Mouse (Mus musculus) testis, adult 2 months (tissue): ENCODE data around the gene Gpt2. TPM values are rescaled to one million over a fixed set of nuclear protein-coding genes. Genes with fewer than 3 reads are reported as not detected.

Experiments
- H3K27ac ChIP-seq: fragments of 200-500 bp; 2 replicates; pipeline ENCODE4 v1.5.1; 2012; ENCODE audit warnings: low read depth, low read length; ENCODE audit not compliant: control insufficient read depth, insufficient read depth
- H3K27me3 ChIP-seq: fragments of 200-500 bp; 2 replicates; pipeline ENCODE4 v1.6.1; 2012; ENCODE audit warnings: mild to moderate bottlenecking, low read length, moderate library complexity; ENCODE audit not compliant: control insufficient read depth, insufficient read depth
- H3K36me3 ChIP-seq: fragments of 200-500 bp; 2 replicates; pipeline ENCODE4 v1.6.1; 2012; ENCODE audit warnings: mild to moderate bottlenecking, low read length; ENCODE audit not compliant: control insufficient read depth, insufficient read depth
- H3K4me1 ChIP-seq: fragments of 200-500 bp; 2 replicates; pipeline ENCODE4 v1.6.1; 2012; ENCODE audit warnings: low read length; ENCODE audit not compliant: control insufficient read depth, insufficient read depth
- H3K4me3 ChIP-seq: fragments of 200-500 bp; 2 replicates; pipeline ENCODE4 v1.5.1; 2012; ENCODE audit warnings: low read depth, mild to moderate bottlenecking, low read length, moderate library complexity, mixed read lengths; ENCODE audit not compliant: control insufficient read depth
- CTCF ChIP-seq: fragments of 200-500 bp; IDR thresholded peaks from 2 replicates; pipeline ENCODE4 v1.5.1; 2012; ENCODE audit warnings: low read depth, mild to moderate bottlenecking, inconsistent platforms, low read length, moderate library complexity; ENCODE audit not compliant: control insufficient read depth, insufficient read depth, insufficient replicate concordance
- POLR2A ChIP-seq: fragments of 200-500 bp; IDR thresholded peaks from 2 replicates; pipeline ENCODE4 v1.6.1; 2012; ENCODE audit warnings: low read depth, mild to moderate bottlenecking, inconsistent platforms, low read length, moderate library complexity; ENCODE audit not compliant: control insufficient read depth
- polyA plus RNA-seq: library from polyadenylated mRNA; depleted of rRNA; stranded (reverse); fragments of >200 nt; gene quantifications from 2 replicates; pipeline ENCODE4 v1.2.3, GENCODE M21; 2012

Gene Gpt2
- polyA plus RNA-seq, 1 experiment, result 15.6 TPM

- no peak for TF ChIP-seq POLR2A
- no peak for TF ChIP-seq CTCF
- no peaks in the 10 kb centered on the region for H3K4me1 ChIP-seq
- no peak overlapping the region for H3K27ac ChIP-seq
- H3K4me3 ChIP-seq, result no peak overlapping the region
- H3K27me3 ChIP-seq, result no peaks in the 10 kb centered on the region
- H3K36me3 ChIP-seq, result no peaks in the 10 kb centered on the region
These were observed 8.1 kb downstream of the Gpt2 start for GRCm38 (mm10) chr8:85500460-85500859.

DNA sequence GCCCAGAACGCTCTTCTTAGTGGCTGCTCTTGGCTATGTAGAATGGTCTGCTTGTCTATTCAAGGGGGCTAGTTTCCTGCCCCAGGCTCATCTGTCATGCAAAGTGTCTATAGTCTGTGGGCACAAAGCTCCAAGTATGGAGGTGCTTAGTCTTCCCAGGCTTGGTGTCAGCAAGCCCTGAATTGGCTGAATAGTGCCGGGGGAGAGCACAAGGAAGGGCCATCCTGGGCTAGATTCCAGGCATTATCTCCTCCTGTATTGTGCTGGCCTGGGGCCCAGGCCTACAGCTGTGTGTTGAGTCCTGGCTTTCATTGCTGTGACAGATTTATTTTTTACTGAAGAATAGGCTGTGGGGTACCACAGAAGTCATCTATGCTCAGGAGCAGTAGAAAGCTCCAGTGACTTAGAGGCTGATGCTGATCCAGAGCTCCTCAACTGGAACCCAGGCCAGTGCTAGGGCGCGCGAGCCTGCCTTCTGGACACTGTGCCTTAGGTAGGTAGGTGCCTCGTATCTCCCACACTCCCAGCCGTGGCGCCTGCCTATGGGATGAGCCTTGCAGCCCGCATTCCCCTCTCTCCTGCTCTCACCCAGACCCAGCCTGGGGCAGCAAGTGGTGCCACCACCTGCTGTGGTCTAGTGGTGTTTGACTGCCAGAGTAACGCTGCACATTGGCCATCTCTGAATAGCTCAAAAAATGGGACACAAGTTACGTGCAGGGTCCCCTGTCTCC, 8.7 kb downstream of the Gpt2 start:
- no peaks in the 10 kb centered on the region for H3K4me1 ChIP-seq
- H3K27me3 ChIP-seq, result no peaks in the 10 kb centered on the region
- H3K36me3 ChIP-seq, result no peaks in the 10 kb centered on the region
- H3K4me3 ChIP-seq, result no peak overlapping the region
- no peak overlapping the region for H3K27ac ChIP-seq
- TF ChIP-seq POLR2A (no peak), CTCF (no peak)

DNA sequence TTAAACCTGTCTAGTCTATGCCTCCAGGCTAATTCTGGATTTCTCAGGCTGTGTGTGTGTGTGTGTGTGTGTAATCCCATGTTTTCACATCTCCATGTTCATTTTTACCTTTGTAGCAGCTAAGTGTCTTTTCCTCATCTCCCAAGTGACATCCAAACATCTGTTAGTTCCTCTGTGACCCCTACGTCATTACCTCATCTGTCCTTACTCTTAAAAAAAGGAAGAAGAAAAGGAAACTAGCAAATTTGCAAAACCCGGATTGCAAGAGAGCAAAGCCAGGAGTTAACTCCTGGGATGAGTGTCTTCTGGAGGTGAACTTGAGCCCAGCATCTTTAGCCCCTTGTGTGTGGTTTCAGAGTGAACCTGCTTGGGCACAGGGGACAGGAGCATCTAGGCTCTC, 10.0 kb downstream of the Gpt2 start:
- TF ChIP-seq POLR2A (no peak), CTCF (no peak)
- Histone ChIP-seq H3K4me1 (no peaks in the 10 kb centered on the region), H3K36me3 (no peaks in the 10 kb centered on the region), H3K4me3 (no peak overlapping the region), H3K27me3 (no peaks in the 10 kb centered on the region), H3K27ac (no peak overlapping the region)

DNA sequence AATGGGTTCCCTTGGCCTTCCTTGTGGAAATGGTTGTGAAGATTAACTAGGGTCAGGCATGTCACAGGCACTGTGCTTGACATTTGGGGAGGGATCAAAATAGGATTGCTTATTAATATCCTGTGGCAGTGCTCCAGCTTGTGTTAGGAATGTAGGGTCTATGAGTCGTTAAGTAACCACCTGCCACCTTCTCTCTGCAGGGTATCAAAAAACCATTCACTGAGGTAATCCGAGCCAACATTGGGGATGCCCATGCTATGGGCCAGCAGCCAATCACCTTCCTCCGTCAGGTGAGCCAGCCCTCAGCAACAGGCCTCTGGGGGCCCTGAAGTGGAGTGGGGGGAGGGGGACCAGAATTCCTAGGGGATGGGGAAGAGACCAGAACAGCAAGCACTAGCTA, 10.7 kb downstream of the Gpt2 start:
- no peak overlapping the region for H3K4me3 ChIP-seq
- no peak overlapping the region for H3K27ac ChIP-seq
- H3K4me1 ChIP-seq, result no peaks in the 10 kb centered on the region
- no peaks in the 10 kb centered on the region for H3K36me3 ChIP-seq
- H3K27me3 ChIP-seq, result no peaks in the 10 kb centered on the region
- TF ChIP-seq POLR2A, result no peak
- no peak for TF ChIP-seq CTCF

- Histone ChIP-seq H3K36me3 (no peaks in the 10 kb centered on the region), H3K27me3 (no peaks in the 10 kb centered on the region), H3K4me1 (no peaks in the 10 kb centered on the region), H3K4me3 (no peak overlapping the region), H3K27ac (no peak overlapping the region)
- TF ChIP-seq CTCF (no peak), POLR2A (no peak)
These were observed 12.3 kb downstream of the Gpt2 start for GRCm38 (mm10) chr8:85504704-85505103.

- Histone ChIP-seq H3K4me3 (no peak overlapping the region), H3K27ac (no peak overlapping the region), H3K36me3 (no peaks in the 10 kb centered on the region), H3K27me3 (no peaks in the 10 kb centered on the region), H3K4me1 (no peaks in the 10 kb centered on the region)
- TF ChIP-seq CTCF (no peak), POLR2A (no peak)
These were observed 14.2 kb downstream of the Gpt2 start for GRCm38 (mm10) chr8:85506620-85507019.

GRCm38 (mm10) chr8:85508661-85509060, 16.3 kb downstream of the Gpt2 start:
- Histone ChIP-seq H3K4me3 (no peak overlapping the region), H3K36me3 (no peaks in the 10 kb centered on the region), H3K4me1 (no peaks in the 10 kb centered on the region), H3K27me3 (no peaks in the 10 kb centered on the region), H3K27ac (no peak overlapping the region)
- TF ChIP-seq CTCF (no peak), POLR2A (no peak)

GRCm38 (mm10) chr8:85512234-85512633, 19.9 kb downstream of the Gpt2 start:
- Histone ChIP-seq H3K4me1 (no peaks in the 10 kb centered on the region), H3K27ac (no peak overlapping the region), H3K36me3 (no peaks in the 10 kb centered on the region), H3K27me3 (no peaks in the 10 kb centered on the region), H3K4me3 (no peak overlapping the region)
- no peak for TF ChIP-seq POLR2A
- TF ChIP-seq CTCF, result no peak
